Mouse (Mus musculus) C2C12 (cell line): ENCODE measurements around the gene Fam177a. TPM values are rescaled to one million over a fixed set of nuclear protein-coding genes. Genes with fewer than 3 reads are reported as not detected.
"Not testable (repeated sequence)": the region's sequence is repeated elsewhere in the genome, so short reads cannot be mapped to it uniquely, and the experiment has no call there.

Source experiments
- H3K27me3 ChIP-seq: one replicate; pipeline ENCODE4 v1.6.1; 2011; ENCODE audit not compliant: control insufficient read depth, insufficient read depth, insufficient read length
- H3K36me3 ChIP-seq: one replicate; pipeline ENCODE4 v1.6.1; 2011; ENCODE audit not compliant: control insufficient read depth, insufficient read depth
- H3K4me3 ChIP-seq: one replicate; pipeline ENCODE4 v1.5.1; 2011; ENCODE audit warnings: mild to moderate bottlenecking, control low read depth; ENCODE audit not compliant: poor library complexity, insufficient read depth, severe bottlenecking
- H3K79me2 ChIP-seq: one replicate; pipeline ENCODE4 v1.6.1; 2011; ENCODE audit not compliant: control insufficient read depth, insufficient read depth
- H3K79me3 ChIP-seq: one replicate; pipeline ENCODE4 v1.6.1; 2011; ENCODE audit warnings: low read depth, control low read depth
- H3ac ChIP-seq: one replicate; pipeline ENCODE3; 2011; ENCODE audit warnings: low read depth; ENCODE audit not compliant: control insufficient read depth, insufficient read length
- polyA plus RNA-seq: library from polyadenylated mRNA; unstranded; fragments of >200 nt; fragmentation: generic; extraction: Trizol; gene quantifications from one replicate; pipeline ENCODE4 v1.2.1, GENCODE M21; 2012; ENCODE audit warnings: missing spikeins

Gene Fam177a
- polyA plus RNA-seq, 1 experiment, result 14.4 TPM

DNA sequence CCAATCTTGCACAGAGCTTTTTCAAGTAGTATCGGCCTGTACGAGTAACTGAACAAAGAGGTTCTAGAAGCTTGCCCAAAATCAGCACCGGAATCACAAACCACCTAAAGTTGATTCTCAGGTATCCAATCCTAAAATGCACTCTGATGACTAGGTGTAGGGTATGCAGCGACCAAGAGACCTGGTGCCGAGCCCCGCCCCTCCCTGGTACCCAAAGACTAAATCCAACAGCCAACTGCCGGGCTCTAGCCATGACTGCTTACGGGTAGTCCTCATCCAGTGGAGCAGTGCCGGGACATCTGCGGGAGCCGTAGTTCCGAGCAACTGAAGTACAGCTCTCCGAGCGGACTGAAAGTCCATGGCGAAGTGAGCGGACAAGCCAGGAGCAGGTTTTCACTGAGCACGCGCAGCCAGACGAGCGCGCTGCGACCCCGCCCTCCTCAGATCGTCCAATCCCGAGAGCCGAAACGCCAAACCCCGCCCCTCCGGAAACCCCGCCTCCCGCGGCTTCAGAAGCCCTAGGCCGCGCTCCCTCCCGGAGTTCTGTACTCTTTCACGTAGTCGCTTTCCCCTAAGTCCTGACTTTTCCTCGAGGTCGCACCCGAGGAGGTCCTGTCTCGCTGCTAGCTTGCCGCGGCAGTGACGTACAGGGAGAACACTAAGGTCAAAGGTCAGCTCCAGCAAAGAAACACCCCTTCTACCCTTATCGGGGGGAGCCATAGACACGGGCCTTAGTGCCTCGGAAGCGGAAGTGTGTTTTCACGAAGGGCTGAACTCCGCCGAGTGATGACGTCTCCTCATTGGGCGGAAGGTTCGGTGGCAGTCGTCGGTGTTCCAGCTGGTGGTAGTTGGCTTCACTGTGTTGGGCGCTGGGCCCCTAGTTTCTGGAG, 30.5 kb downstream of the Fam177a start, which contains the start of gene Srp54b:
TSS of gene Srp54b (plus strand) at position 546 of the 890 bp plus-strand sequence.
- not testable (repeated sequence) for H3K79me3 ChIP-seq, H3K27me3 ChIP-seq, H3K36me3 ChIP-seq, H3K79me2 ChIP-seq, H3K4me3 ChIP-seq, H3ac ChIP-seq

DNA sequence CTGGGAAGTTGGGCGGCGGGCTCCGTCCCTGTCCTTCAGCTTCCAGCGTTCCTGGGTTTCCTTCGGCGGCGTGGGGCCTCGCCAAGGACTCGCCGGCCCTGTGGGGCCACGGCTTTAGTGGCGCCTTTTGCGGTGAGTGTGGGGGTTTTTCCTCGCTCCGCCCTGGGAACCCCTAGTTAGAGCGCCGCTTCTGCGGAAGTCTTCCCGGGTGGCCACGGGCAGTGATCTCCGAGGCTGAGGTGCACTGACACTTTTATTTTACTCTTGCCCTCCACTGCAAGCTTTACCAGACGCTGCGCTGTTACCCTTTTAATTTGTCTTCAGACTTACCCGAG, 31.1 kb downstream of the Fam177a start:
- H3K27me3 ChIP-seq, H3K4me3 ChIP-seq, H3K79me3 ChIP-seq, H3K36me3 ChIP-seq, H3ac ChIP-seq, H3K79me2 ChIP-seq: not testable (repeated sequence)

DNA sequence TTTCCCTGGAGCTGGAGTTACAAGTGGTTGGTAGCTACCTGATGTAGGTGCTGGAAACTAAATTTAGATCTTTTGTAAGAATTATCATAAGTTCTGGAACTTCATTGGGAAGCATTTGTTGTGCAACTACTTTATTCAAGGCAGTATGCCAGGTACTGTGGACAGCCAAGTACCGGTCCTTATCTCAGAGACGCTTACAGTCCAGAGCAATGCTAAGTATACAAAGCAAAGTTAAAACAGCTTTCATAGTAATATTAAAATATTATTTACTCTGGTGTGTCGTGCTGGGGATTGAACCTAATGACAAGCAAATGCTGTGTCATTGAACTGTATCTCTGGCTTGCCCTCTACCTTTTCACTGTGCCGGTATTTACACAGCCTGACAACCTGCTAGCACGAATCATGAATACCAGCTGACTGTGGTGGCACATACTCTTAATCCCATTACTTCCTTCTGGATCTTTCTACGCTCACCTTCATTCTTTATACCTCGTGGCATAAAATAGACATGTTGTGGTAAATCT, 42.8 kb downstream of the Fam177a start:
- not testable (repeated sequence) for H3K79me2 ChIP-seq, H3K36me3 ChIP-seq, H3K79me3 ChIP-seq, H3ac ChIP-seq, H3K27me3 ChIP-seq, H3K4me3 ChIP-seq

DNA sequence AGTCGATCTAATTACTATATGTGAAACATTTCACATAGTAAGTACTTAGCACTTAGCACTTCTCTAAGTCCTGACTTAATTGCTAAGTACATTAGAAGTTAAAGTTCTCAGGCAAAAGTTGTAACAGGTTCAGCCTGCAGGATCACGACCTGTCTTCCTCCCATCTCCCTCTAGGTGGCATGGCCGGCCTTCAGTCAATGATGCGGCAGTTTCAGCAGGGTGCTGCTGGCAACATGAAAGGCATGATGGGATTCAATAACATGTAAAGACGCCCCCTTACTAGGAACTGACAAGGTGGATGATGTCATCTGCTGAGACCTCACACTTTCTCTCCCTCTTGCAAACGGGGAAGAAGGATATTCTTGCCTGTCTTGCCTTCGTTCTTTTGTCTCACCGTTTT, 63.4 kb downstream of the Fam177a start:
- not testable (repeated sequence) for H3K79me3 ChIP-seq, H3ac ChIP-seq, H3K36me3 ChIP-seq, H3K4me3 ChIP-seq, H3K79me2 ChIP-seq, H3K27me3 ChIP-seq

DNA sequence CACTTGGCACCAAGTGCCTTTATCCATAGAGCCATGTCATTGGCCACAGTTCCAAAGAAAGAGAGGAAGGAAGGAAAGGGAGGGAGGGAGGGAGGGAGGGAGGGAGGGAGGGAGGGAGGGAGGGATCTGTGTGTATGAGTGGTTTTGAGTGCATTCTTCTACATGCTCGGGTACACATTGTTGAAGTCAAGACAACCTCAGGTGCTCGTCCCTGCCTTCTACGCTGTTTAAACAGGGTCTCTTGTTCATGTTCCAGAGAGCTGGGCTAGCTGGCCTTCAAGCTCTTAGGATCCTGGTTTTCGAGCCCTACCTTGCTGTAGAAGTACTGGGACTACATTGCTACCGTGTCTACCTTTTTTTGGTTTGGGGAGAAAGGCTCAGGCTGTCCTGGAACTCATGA, 64.9 kb downstream of the Fam177a start:
- not testable (repeated sequence) for H3K36me3 ChIP-seq, H3K27me3 ChIP-seq, H3ac ChIP-seq, H3K79me2 ChIP-seq, H3K4me3 ChIP-seq, H3K79me3 ChIP-seq

Other genes with a start within 250 kb of the Fam177a start
- not detected for gene Gm20403, start 137.9 kb upstream of the Fam177a start, polyA plus RNA-seq
- gene Baz1a, start 110.1 kb upstream of the Fam177a start, polyA plus RNA-seq, result 11.3 TPM
- 5.1 TPM for gene 2700097O09Rik, start 44.4 kb upstream of the Fam177a start, polyA plus RNA-seq
- 19.9 TPM for gene Srp54a, start 44.2 kb upstream of the Fam177a start, polyA plus RNA-seq
- 36.3 TPM for gene Srp54b, start 30.6 kb downstream of the Fam177a start, polyA plus RNA-seq
- gene 1700047I17Rik2, start 75.1 kb downstream of the Fam177a start, polyA plus RNA-seq, result not detected
- 15.2 TPM for gene Srp54c, start 105.7 kb downstream of the Fam177a start, polyA plus RNA-seq
- 7.6 TPM for gene 1110008L16Rik, start 175.1 kb downstream of the Fam177a start, polyA plus RNA-seq
- gene Ppp2r3c, start 178.5 kb downstream of the Fam177a start, polyA plus RNA-seq, result 3.8 TPM